Comparison of ENCODE assay signal across 18 mouse cellular contexts in the genomic region with DNA sequence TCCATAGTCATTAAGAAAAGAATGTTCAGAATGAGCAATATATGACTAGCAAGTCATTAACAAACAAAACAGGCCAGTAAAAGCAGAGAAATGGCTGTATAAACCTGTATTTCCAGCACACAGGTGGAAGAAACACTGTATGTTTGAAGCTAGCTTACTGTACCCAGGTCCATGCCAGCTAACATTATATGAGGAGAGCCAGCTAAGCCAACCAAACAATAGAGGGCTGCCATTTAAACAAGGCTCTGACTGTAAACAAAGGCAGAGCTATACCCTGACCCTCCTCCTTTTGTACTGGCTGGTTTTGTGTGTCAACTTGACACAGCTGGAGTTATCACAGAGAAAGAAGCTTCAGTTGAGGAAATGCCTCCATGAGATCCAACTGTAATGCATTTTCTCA.
"Had no signal": no experiment of that assay in that cellular context is flagged by ENCODE, and none has a peak within 500 bp of the region (broad histone marks: within the 10 kb centered on the region; RNA-seq: fewer than 3 reads in every experiment).

No protein-coding gene starts in this region.

- DNase-seq: liver, postnatal 0 days; lung, adult 2 months; lung, postnatal 14 days; retina, postnatal 1 day; right cerebral cortex, postnatal 4 days; spleen, adult 18-20 months; thymus, adult 2 months; thymus, postnatal 25 days; thymus, postnatal 4 days had no signal

- H3K4me2 ChIP-seq: lung, embryonic 15.5 days; midbrain, embryonic 11.5 days; midbrain, embryonic 13.5 days; midbrain, embryonic 15.5 days; neural tube, embryonic 13.5 days; neural tube, embryonic 15.5 days had no signal

- H3K4me3 ChIP-seq: lung, embryonic 15.5 days; megakaryocyte, embryonic 14.5 days; midbrain, embryonic 13.5 days; midbrain, embryonic 15.5 days; neural tube, embryonic 13.5 days; neural tube, embryonic 15.5 days had no signal

- H3K9me3 ChIP-seq: lung, embryonic 15.5 days; midbrain, embryonic 13.5 days; midbrain, embryonic 15.5 days; neural tube, embryonic 13.5 days; neural tube, embryonic 15.5 days had no signal

- H3K9ac ChIP-seq: liver, postnatal 0 days; lung, embryonic 15.5 days; midbrain, embryonic 13.5 days; midbrain, embryonic 15.5 days; neural tube, embryonic 13.5 days; neural tube, embryonic 15.5 days had no signal

- H3K27ac ChIP-seq: lung, embryonic 15.5 days; macrophage; midbrain, embryonic 13.5 days; midbrain, embryonic 15.5 days; neural tube, embryonic 13.5 days; neural tube, embryonic 15.5 days had no signal

- H3K36me3 ChIP-seq: lung, embryonic 15.5 days; midbrain, embryonic 13.5 days; midbrain, embryonic 15.5 days; neural tube, embryonic 13.5 days; neural tube, embryonic 15.5 days had no signal

- H3K27me3 ChIP-seq: lung, embryonic 15.5 days; megakaryocyte, embryonic 14.5 days; midbrain, embryonic 13.5 days; midbrain, embryonic 15.5 days; neural tube, embryonic 13.5 days; neural tube, embryonic 15.5 days had no signal

- ATAC-seq: liver, postnatal 0 days; lung, postnatal 0 days; midbrain, embryonic 13.5 days had no signal

- H3K4me1 ChIP-seq: lung, embryonic 15.5 days; megakaryocyte, embryonic 14.5 days; midbrain, embryonic 13.5 days; midbrain, embryonic 15.5 days; neural tube, embryonic 13.5 days; neural tube, embryonic 15.5 days had no signal
